Mouse (Mus musculus) embryonic facial prominence, embryonic 11.5 days (tissue): Measurements from ENCODE around the gene Ddx19a. TPM values are rescaled to one million over a fixed set of nuclear protein-coding genes. Genes with fewer than 3 reads are reported as not detected.
"Not testable (repeated sequence)": the region's sequence is repeated elsewhere in the genome, so short reads cannot be mapped to it uniquely, and the experiment has no call there.

Source experiments
- ATAC-seq: fragments of 200-750 bp; cut with Nextera tagmentation; replicated peaks from 2 replicates; pipeline ENCODE4 v1.8.0; 2017; ENCODE audit warnings: low read depth; ENCODE audit not compliant: insufficient number of reproducible peaks, low FRiP score, low TSS enrichment
- DNase-seq: peaks from one replicate; pipeline ENCODE4 v3.0.0-alpha.2; 2015; ENCODE audit warnings: low spot score
- H3K27ac ChIP-seq: fragments of 300-500 bp; sonication (generic); replicated peaks from 2 replicates; pipeline ENCODE4 v1.5.1; 2014; ENCODE audit warnings: mild to moderate bottlenecking, low read depth, low read length, control low read depth
- H3K27me3 ChIP-seq: fragments of 300-500 bp; sonication (generic); 2 replicates; pipeline ENCODE4 v1.6.1; 2014; ENCODE audit warnings: mild to moderate bottlenecking, low read length, moderate library complexity, mixed read lengths; ENCODE audit not compliant: control insufficient read depth, insufficient read depth
- H3K36me3 ChIP-seq: fragments of 300-500 bp; sonication (generic); replicated peaks from 2 replicates; pipeline ENCODE4 v1.6.1; 2014; ENCODE audit warnings: low read depth, mild to moderate bottlenecking, low read length, moderate library complexity, mixed read lengths; ENCODE audit not compliant: control insufficient read depth, insufficient read depth
- H3K4me1 ChIP-seq: fragments of 300-500 bp; sonication (generic); 2 replicates; pipeline ENCODE4 v1.6.1; 2014; ENCODE audit warnings: low read length, mixed read lengths; ENCODE audit not compliant: control insufficient read depth, insufficient read depth
- H3K4me2 ChIP-seq: fragments of 300-500 bp; sonication (generic); 2 replicates; pipeline ENCODE4 v1.6.1; 2014; ENCODE audit warnings: low read depth, mild to moderate bottlenecking, control low read depth, low read length, moderate library complexity
- H3K4me3 ChIP-seq: fragments of 300-500 bp; sonication (generic); 2 replicates; pipeline ENCODE4 v1.5.1; 2014; ENCODE audit warnings: low read depth, low read length, control low read depth
- H3K9ac ChIP-seq: fragments of 300-500 bp; sonication (generic); replicated peaks from 2 replicates; pipeline ENCODE4 v1.6.1; 2014; ENCODE audit warnings: mild to moderate bottlenecking, control low read depth, low read length
- H3K9me3 ChIP-seq: fragments of 300-500 bp; sonication (generic); replicated peaks from 2 replicates; pipeline ENCODE4 v1.6.1; 2016; ENCODE audit warnings: mild to moderate bottlenecking, low read length, inconsistent platforms, mixed read lengths; ENCODE audit not compliant: control insufficient read depth
- WGBS: fragments of 180-500 bp; shearing (Covaris S2); extraction: QIAGEN DNeasy Blood & Tissue Kit; methylation state at CpG from one replicate; pipeline ENCODE4 v1.1.7; 2014; 5-methylcytosine and 5-hydroxymethylcytosine counted together
- polyA plus RNA-seq: library from polyadenylated mRNA; unstranded; fragments of >200 nt; fragmentation: Nextera tagmentation; extraction: Ambion mirVana; gene quantifications from 2 replicates; pipeline ENCODE4 v1.2.1, GENCODE M21; 2014

The Ddx19a gene
- polyA plus RNA-seq, 1 experiment from 2014 or later = 30.9 TPM

GRCm38 (mm10) chr8:110940682-110941452 is 56.7 kb downstream of the Ddx19a start:
- H3K9ac ChIP-seq = no peak overlapping the region
- DNase-seq = no peak
- no peaks in the 10 kb centered on the region for H3K4me1 ChIP-seq
- H3K4me3 ChIP-seq = no peak overlapping the region
- no peaks in the 10 kb centered on the region for H3K36me3 ChIP-seq
- no peak overlapping the region for H3K27ac ChIP-seq
- no peak overlapping the region for H3K4me2 ChIP-seq
- H3K27me3 ChIP-seq = no peaks in the 10 kb centered on the region
- 89% methylated on average over 15 of the region's 15 CpGs for WGBS
- H3K9me3 ChIP-seq = no peaks in the 10 kb centered on the region
- no peak for ATAC-seq

DNA sequence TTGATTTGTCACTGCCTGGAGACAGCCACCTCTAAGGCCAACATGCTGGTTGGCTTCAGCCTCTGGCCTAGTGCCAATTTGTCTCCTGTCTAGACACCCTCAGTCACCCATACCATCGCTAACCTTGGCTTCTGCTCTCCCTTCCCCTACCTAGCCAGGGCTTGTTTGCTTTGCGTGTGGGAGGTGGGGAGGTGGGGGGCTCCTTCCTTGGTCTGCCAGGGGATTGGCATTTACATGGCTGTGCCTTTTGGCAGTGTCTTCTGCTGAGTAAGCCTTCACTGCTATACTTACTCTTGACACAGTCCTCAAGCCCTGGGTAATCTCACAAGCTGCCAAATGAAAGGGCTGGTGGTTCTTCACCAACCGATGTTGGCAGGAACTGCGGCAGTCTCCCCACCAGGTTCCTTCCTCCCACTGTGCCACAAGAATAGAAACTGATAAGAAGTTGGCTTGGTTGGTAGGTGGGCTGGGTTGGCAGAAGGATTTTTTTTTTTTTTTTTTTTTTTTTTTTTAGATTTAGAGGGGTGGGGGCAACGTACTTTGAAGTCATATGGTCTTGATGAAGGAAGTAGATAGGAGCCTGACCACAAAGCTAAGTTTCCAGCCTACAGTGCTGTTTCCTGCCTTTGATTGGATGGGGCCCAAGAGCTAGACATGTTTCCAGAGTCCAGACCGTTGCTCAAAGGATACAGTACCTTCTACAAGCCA is 58.6 kb downstream of the Ddx19a start:
- WGBS = 76% methylated on average over 6 of the region's 6 CpGs
- H3K36me3 ChIP-seq = no peaks in the 10 kb centered on the region
- H3K27ac ChIP-seq = no peak overlapping the region
- no peak overlapping the region for H3K4me2 ChIP-seq
- no peaks in the 10 kb centered on the region for H3K27me3 ChIP-seq
- DNase-seq (no peak), ATAC-seq (peak; percentile 44; the same call in 1 of the 2 replicates)
- H3K9me3 ChIP-seq = no peaks in the 10 kb centered on the region
- no peaks in the 10 kb centered on the region for H3K4me1 ChIP-seq
- H3K9ac ChIP-seq = no peak overlapping the region
- H3K4me3 ChIP-seq = no peak overlapping the region

GRCm38 (mm10) chr8:110936217-110936616 is 61.4 kb downstream of the Ddx19a start:
- no peak overlapping the region for H3K4me2 ChIP-seq

GRCm38 (mm10) chr8:110933272-110933671 is 64.3 kb downstream of the Ddx19a start:
- no peak overlapping the region for H3K4me2 ChIP-seq
- no peaks in the 10 kb centered on the region for H3K27me3 ChIP-seq
- ATAC-seq (no peak), DNase-seq (no peak)
- no peaks in the 10 kb centered on the region for H3K9me3 ChIP-seq
- no peak overlapping the region for H3K4me3 ChIP-seq
- 88% methylated on average over 2 of the region's 2 CpGs for WGBS
- H3K36me3 ChIP-seq = no peaks in the 10 kb centered on the region; the same call in none of the 2 replicates
- H3K27ac ChIP-seq = no peak overlapping the region
- no peaks in the 10 kb centered on the region for H3K4me1 ChIP-seq
- H3K9ac ChIP-seq = no peak overlapping the region

More at GRCm38 (mm10) chr8:110936217-110936616, 61.4 kb downstream of the Ddx19a start:
- Histone ChIP-seq H3K36me3 (no peaks in the 10 kb centered on the region; the same call in 1 of the 2 replicates), H3K9me3 (no peaks in the 10 kb centered on the region), H3K9ac (no peak overlapping the region), H3K27me3 (no peaks in the 10 kb centered on the region), H3K4me3 (no peak overlapping the region), H3K4me1 (no peaks in the 10 kb centered on the region), H3K27ac (no peak overlapping the region)
- WGBS = 96% methylated on average over 12 of the region's 12 CpGs
- ATAC-seq = no peak
- DNase-seq = no peak

DNA sequence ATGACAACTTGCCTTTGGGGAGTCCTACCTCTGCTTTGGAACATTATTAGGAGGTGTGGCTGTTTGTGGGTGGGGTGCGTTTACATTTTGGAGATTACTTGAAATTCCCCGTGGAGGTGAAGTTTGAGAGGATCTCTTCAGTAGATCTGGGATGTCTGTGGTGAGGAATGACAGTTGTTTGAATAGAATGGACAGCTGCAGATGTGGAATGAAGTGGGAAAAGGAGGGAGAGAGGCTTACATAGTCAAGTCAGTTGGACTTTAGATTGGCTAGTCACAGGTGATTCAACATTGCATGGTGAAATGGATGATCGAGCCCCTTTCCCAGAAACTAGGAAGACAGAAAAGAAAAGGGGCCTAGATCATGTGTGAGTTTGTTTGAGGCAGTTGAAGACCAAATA is 65.2 kb downstream of the Ddx19a start:
- Histone ChIP-seq H3K36me3 (no peaks in the 10 kb centered on the region; the same call in none of the 2 replicates), H3K4me2 (no peak overlapping the region), H3K27me3 (no peaks in the 10 kb centered on the region), H3K4me3 (no peak overlapping the region), H3K4me1 (no peaks in the 10 kb centered on the region), H3K9ac (no peak overlapping the region), H3K27ac (no peak overlapping the region), H3K9me3 (no peaks in the 10 kb centered on the region)
- no peak for DNase-seq
- 87% methylated on average over 3 of the region's 3 CpGs for WGBS
- no peak for ATAC-seq

GRCm38 (mm10) chr8:110931176-110931939 is 66.2 kb downstream of the Ddx19a start:
- DNase-seq = no peak
- Histone ChIP-seq H3K4me3 (no peak overlapping the region), H3K9ac (no peak overlapping the region), H3K4me1 (no peaks in the 10 kb centered on the region), H3K9me3 (no peaks in the 10 kb centered on the region), H3K27ac (no peak overlapping the region), H3K27me3 (no peaks in the 10 kb centered on the region), H3K36me3 (no peaks in the 10 kb centered on the region; the same call in none of the 2 replicates), H3K4me2 (no peak overlapping the region)
- no peak for ATAC-seq
- WGBS = 77% methylated on average over 12 of the region's 12 CpGs

- not testable (repeated sequence) for H3K4me3 ChIP-seq, H3K4me1 ChIP-seq, DNase-seq, H3K27ac ChIP-seq, H3K36me3 ChIP-seq, H3K9me3 ChIP-seq, H3K27me3 ChIP-seq, H3K9ac ChIP-seq, ATAC-seq, H3K4me2 ChIP-seq
- WGBS = 98% methylated on average over 6 of the region's 8 CpGs
Observed at GRCm38 (mm10) chr8:110929672-110930071, 67.9 kb downstream of the Ddx19a start.
